Mouse (Mus musculus): ENCODE measurements around the gene Fscb.

Gene Fscb

DNA sequence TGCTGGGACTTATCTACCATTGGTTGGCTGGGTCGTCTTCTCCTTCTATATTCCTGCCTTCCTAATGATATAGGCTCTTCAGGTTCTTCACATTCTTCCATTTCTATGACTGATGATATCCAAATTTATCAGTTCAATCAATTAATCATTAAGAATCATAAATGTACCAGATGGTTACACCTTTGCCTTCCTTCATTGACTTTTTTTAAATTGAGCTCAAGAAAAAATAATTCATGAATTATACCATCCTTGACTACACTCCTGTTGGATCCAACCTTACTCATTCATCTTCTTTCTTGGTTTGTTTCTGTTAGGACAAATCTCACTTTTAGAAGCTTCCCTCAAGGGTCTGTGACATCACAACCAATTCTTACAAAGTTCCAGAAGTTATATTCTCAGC, at the start of gene Fscb:
Gene Fscb, minus strand, starts transcription at position 101 of the 400 bp plus-strand sequence.
- no peak for DNase-seq

DNA sequence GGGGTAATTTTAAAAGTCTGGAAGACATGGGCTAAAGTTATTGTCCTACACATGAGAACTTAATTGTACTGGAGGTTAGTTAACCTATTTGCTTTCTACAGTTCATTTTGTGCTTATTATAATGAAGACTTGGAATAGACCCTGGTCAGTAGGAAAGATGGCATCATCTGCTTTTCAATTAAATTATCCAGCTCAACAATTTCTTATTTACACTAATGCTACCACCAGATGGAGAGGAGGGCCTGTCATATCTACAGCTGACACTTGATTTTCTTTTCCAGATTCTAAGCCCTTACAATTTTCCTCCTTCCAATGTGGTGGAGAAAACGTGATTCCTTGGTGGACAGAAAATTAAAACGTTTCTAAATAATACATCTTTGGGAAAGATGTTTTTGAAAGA, 42.3 kb upstream of the Fscb start:
- DNase-seq: no peak

GRCm38 (mm10) chr12:64513439-64513838, 38.9 kb upstream of the Fscb start:
- DNase-seq: no peak

- DNase-seq: peak in 1 of 2 experiments; percentile 4
Measured at GRCm38 (mm10) chr12:64497706-64498105, 23.2 kb upstream of the Fscb start.

- DNase-seq: no peak
Measured at GRCm38 (mm10) chr12:64473615-64474014, 875 bp downstream of the Fscb start.

DNA sequence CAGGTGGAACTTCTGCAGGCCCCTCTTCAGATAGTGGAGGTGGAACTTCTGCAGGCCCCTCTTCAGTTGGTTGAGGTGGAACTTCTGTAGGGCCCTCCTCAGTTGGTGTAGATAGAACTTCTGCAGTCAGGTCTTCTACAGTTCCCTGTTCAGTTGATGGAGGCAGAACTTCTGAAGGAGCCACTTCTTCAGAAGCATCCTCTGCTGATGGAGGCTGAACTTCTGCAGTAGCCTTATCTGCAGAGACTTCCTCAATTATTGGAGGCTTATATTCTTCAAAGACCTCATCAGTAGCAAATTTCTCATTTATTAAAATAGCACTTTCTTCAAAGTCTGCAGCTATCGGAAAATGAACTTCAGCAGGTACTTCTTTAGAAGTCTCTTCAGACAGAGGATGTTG, 1.4 kb downstream of the Fscb start:
- no peak for DNase-seq

GRCm38 (mm10) chr12:64455228-64455627, 19.3 kb downstream of the Fscb start:
- DNase-seq: no peak

- DNase-seq: no peak
Measured at GRCm38 (mm10) chr12:64449911-64450310, 24.6 kb downstream of the Fscb start.

DNA sequence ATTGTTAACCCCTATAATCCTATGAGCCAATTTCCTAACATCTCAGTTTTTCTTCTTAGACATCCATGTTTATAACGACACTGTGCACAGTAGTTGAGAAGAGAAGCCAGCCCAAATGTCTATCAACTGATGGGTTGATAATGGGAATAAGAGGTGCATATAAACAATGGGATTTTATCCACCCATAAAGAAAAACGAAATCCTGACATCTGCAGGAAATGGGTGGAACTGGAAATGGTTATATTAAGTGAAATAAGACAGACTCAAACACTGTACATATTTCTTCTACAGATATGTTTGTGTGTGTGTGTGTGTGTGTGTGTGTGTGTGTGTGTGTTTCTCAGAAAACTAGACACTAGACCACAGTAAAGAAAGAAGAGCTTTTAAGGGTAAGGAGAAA, 37.8 kb downstream of the Fscb start:
- no peak for DNase-seq

Data from cerebellum, postnatal 36 days (tissue).